Mouse (Mus musculus) bone marrow, adult 2 months (tissue): ENCODE results near the gene Srcin1. TPM values are rescaled to one million over a fixed set of nuclear protein-coding genes. Genes with fewer than 3 reads are reported as not detected.

Source experiments
- H3K27ac ChIP-seq: fragments of 200-500 bp; 2 replicates; pipeline ENCODE4 v1.5.1; 2012; ENCODE audit warnings: low read depth, mild to moderate bottlenecking, control low read depth, inconsistent platforms, low read length; ENCODE audit not compliant: control insufficient read depth, poor library complexity, insufficient read depth
- H3K4me1 ChIP-seq: fragments of 200-500 bp; 2 replicates; pipeline ENCODE4 v1.6.1; 2011; ENCODE audit warnings: low read length; ENCODE audit not compliant: control insufficient read depth, insufficient read depth
- H3K4me3 ChIP-seq: fragments of 200-500 bp; replicated peaks from 2 replicates; pipeline ENCODE3; 2011; ENCODE audit warnings: mild to moderate bottlenecking, low read depth, low read length, control low read depth; ENCODE audit not compliant: control insufficient read depth
- CTCF ChIP-seq: fragments of 200-500 bp; IDR thresholded peaks from 2 replicates; pipeline ENCODE4 v1.5.1; 2011; ENCODE audit warnings: low read length, control low read depth; ENCODE audit not compliant: control insufficient read depth, insufficient read depth
- POLR2A ChIP-seq: fragments of 200-500 bp; IDR thresholded peaks from 2 replicates; pipeline ENCODE4 v1.6.1; 2011; ENCODE audit warnings: low read depth, mild to moderate bottlenecking, control low read depth, low read length, borderline replicate concordance; ENCODE audit not compliant: control insufficient read depth
- WGBS: fragments of 180-500 bp; shearing (Covaris S2); methylation state at CpG from one replicate; pipeline ENCODE4 v1.1.7; 2018; 5-methylcytosine and 5-hydroxymethylcytosine counted together
- polyA plus RNA-seq: library from polyadenylated mRNA; stranded (reverse); fragments of >200 nt; gene quantifications from 2 replicates; pipeline ENCODE4 v1.2.4, GENCODE M21; 2011; ENCODE audit warnings: low replicate concordance; ENCODE audit not compliant: missing spikeins, insufficient read depth, insufficient read length

Srcin1 gene
- polyA plus RNA-seq, 1 experiment = 0.57 TPM

GRCm38 (mm10) chr11:97535660-97536059 lies 40.3 kb downstream of the Srcin1 start:
- 33% methylated on average over 5 of the region's 5 CpGs for WGBS
- TF ChIP-seq POLR2A = no peak
- TF ChIP-seq CTCF = no peak
- H3K4me1 ChIP-seq = no peaks in the 10 kb centered on the region; the same call in 1 of the 2 replicates
- no peak overlapping the region for H3K27ac ChIP-seq
- H3K4me3 ChIP-seq = no peak overlapping the region

GRCm38 (mm10) chr11:97535308-97535630 lies 40.7 kb downstream of the Srcin1 start:
- no peak for TF ChIP-seq POLR2A
- no peak for TF ChIP-seq CTCF
- no peaks in the 10 kb centered on the region; the same call in 1 of the 2 replicates for H3K4me1 ChIP-seq
- WGBS = 14% methylated on average over 5 of the region's 5 CpGs
- no peak overlapping the region for H3K4me3 ChIP-seq
- H3K27ac ChIP-seq = no peak overlapping the region

- TF ChIP-seq POLR2A = no peak
- no peak for TF ChIP-seq CTCF
- 1% methylated on average over 95 of the region's 95 CpGs for WGBS
- H3K27ac ChIP-seq = no peak overlapping the region; the same call in 1 of the 2 replicates
- no peak overlapping the region for H3K4me3 ChIP-seq
- H3K4me1 ChIP-seq = no peaks in the 10 kb centered on the region; the same call in 1 of the 2 replicates
Observed at GRCm38 (mm10) chr11:97534442-97535307, 41.3 kb downstream of the Srcin1 start.

- H3K4me1 ChIP-seq = no peaks in the 10 kb centered on the region; the same call in 1 of the 2 replicates
- WGBS = 20% methylated on average over 7 of the region's 7 CpGs
- TF ChIP-seq CTCF (no peak), POLR2A (no peak)
- H3K4me3 ChIP-seq = no peak overlapping the region
- H3K27ac ChIP-seq = no peak overlapping the region
Observed at GRCm38 (mm10) chr11:97533653-97534052, 42.3 kb downstream of the Srcin1 start.

GRCm38 (mm10) chr11:97532950-97533582 lies 42.9 kb downstream of the Srcin1 start:
- no peak overlapping the region for H3K4me3 ChIP-seq
- H3K4me1 ChIP-seq = no peaks in the 10 kb centered on the region; the same call in 1 of the 2 replicates

GRCm38 (mm10) chr11:97532354-97532753 lies 43.6 kb downstream of the Srcin1 start:
- TF ChIP-seq CTCF = no peak
- no peak for TF ChIP-seq POLR2A
- no peak overlapping the region for H3K27ac ChIP-seq
- H3K4me3 ChIP-seq = no peak overlapping the region
- WGBS = 6% methylated on average over 8 of the region's 8 CpGs
- H3K4me1 ChIP-seq = no peaks in the 10 kb centered on the region; the same call in 1 of the 2 replicates

More at GRCm38 (mm10) chr11:97532950-97533582, 42.9 kb downstream of the Srcin1 start:
- no peak overlapping the region for H3K27ac ChIP-seq
- under 1% methylated on average over 20 of the region's 20 CpGs for WGBS
- TF ChIP-seq CTCF (no peak), POLR2A (no peak)

GRCm38 (mm10) chr11:97531381-97532260 lies 44.4 kb downstream of the Srcin1 start:
- no peak overlapping the region for H3K27ac ChIP-seq
- WGBS = 6% methylated on average over 46 of the region's 46 CpGs
- no peak for TF ChIP-seq POLR2A
- TF ChIP-seq CTCF = peak; percentile 96
- H3K4me1 ChIP-seq = no peaks in the 10 kb centered on the region; the same call in 1 of the 2 replicates
- H3K4me3 ChIP-seq = peak overlapping the region; percentile 54
